Mouse (Mus musculus) kidney, postnatal 0 days (tissue): ENCODE measurements around the gene Klf5. TPM values are rescaled to one million over a fixed set of nuclear protein-coding genes. Genes with fewer than 3 reads are reported as not detected.

Source experiments
- ATAC-seq: fragments of 200-750 bp; cut with Nextera tagmentation; replicated peaks from 2 replicates; pipeline ENCODE4 v1.8.0; 2017; ENCODE audit warnings: low read depth, moderate number of reproducible peaks, moderate TSS enrichment, moderate library complexity; ENCODE audit not compliant: low FRiP score
- DNase-seq: peaks from one replicate; pipeline ENCODE4 v3.0.0-alpha.2; 2016; ENCODE audit warnings: low spot score
- H3K27ac ChIP-seq: fragments of 300-500 bp; sonication (generic); 2 replicates; pipeline ENCODE4 v1.5.1; 2014; ENCODE audit warnings: mild to moderate bottlenecking
- H3K27me3 ChIP-seq: fragments of 300-500 bp; sonication (generic); 2 replicates; pipeline ENCODE4 v1.6.1; 2014; ENCODE audit warnings: low read length, mixed read lengths; ENCODE audit not compliant: insufficient read depth
- H3K36me3 ChIP-seq: fragments of 300-500 bp; sonication (generic); 2 replicates; pipeline ENCODE4 v1.6.1; 2014; ENCODE audit warnings: low read length, mixed read lengths; ENCODE audit not compliant: insufficient read depth
- H3K4me1 ChIP-seq: fragments of 300-500 bp; sonication (generic); replicated peaks from 2 replicates; pipeline ENCODE4 v1.6.1; 2014; ENCODE audit warnings: antibody characterized with exemption, low read length, mixed read lengths; ENCODE audit not compliant: insufficient read depth
- H3K4me2 ChIP-seq: fragments of 300-500 bp; sonication (generic); 2 replicates; pipeline ENCODE4 v1.6.1; 2014; ENCODE audit warnings: mild to moderate bottlenecking, low read length, moderate library complexity, mixed read lengths
- H3K4me3 ChIP-seq: fragments of 300-500 bp; sonication (generic); replicated peaks from 2 replicates; pipeline ENCODE4 v1.5.1; 2014; ENCODE audit warnings: low read depth, low read length
- H3K9ac ChIP-seq: fragments of 300-500 bp; sonication (generic); 2 replicates; pipeline ENCODE4 v1.6.1; 2014; ENCODE audit warnings: low read depth, low read length
- H3K9me3 ChIP-seq: fragments of 300-500 bp; sonication (generic); replicated peaks from 2 replicates; pipeline ENCODE4 v1.6.1; 2016; ENCODE audit warnings: low read length, inconsistent platforms, mixed read lengths
- CTCF ChIP-seq: IDR thresholded peaks from 2 replicates; pipeline ENCODE4 v1.5.1; 2016; ENCODE audit warnings: antibody characterized with exemption, low read depth, mild to moderate bottlenecking, moderate library complexity
- WGBS: fragments of 180-500 bp; shearing (Covaris S2); extraction: QIAGEN DNeasy Blood & Tissue Kit; methylation state at CpG from one replicate; pipeline ENCODE4 v1.1.7; 2014; 5-methylcytosine and 5-hydroxymethylcytosine counted together
- polyA plus RNA-seq: library from polyadenylated mRNA; unstranded; fragments of >200 nt; fragmentation: Nextera tagmentation; extraction: Ambion mirVana; gene quantifications from 2 replicates; pipeline ENCODE4 v1.2.1, GENCODE M21; 2015

Klf5 gene
- polyA plus RNA-seq, 1 experiment from 2014 or later: 10.0 TPM

DNA sequence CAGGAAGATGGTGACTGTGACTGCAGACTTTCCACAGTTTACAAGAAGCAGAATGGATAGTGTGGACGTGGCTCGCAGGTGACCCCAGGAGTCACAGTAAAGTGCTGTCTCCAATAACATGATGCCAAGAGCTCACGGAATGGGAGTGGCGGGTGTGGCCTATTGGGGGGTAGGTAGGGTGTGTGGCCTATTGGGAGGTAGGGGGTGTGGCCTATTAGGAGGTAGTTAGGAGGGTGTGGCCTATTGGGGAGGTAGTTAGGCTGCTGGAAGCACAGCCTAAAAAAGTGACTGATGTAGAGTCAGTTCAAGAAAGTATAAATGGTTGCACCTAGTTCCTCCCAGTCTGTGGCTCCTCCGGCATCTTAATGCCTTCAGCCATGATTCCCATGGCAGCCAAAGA, 22.2 kb downstream of the Klf5 start:
- Histone ChIP-seq H3K27me3 (no peaks in the 10 kb centered on the region), H3K27ac (no peak overlapping the region), H3K4me1 (no peaks in the 10 kb centered on the region), H3K36me3 (no peaks in the 10 kb centered on the region), H3K9ac (no peak overlapping the region), H3K4me3 (no peak overlapping the region), H3K9me3 (no peaks in the 10 kb centered on the region), H3K4me2 (no peak overlapping the region)
- 77% methylated on average over 5 of the region's 5 CpGs for WGBS
- ATAC-seq (no peak), DNase-seq (no peak)
- TF ChIP-seq CTCF: no peak

DNA sequence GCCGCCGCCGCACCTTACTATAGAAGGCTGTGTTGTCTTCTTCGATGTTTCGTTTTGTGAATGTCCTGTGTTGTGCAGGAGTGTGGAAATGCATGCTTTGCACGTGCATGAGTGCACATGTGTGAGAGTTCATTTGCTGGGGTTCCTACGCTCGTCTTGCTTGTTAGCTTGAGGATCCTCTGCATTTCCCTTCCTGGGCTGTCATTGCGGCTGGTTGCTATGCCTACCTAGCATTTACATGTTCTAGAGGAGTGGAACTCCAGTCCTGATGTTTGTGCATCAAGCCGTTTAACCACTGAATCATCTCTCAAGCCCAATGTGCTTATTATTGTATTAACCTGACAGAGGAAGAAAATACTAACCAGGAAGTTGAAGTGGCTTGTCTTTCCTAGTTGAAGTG, 24.9 kb downstream of the Klf5 start:
- WGBS: 86% methylated on average over 10 of the region's 10 CpGs
- Histone ChIP-seq H3K4me1 (no peaks in the 10 kb centered on the region), H3K27ac (no peak overlapping the region), H3K9ac (no peak overlapping the region), H3K27me3 (no peaks in the 10 kb centered on the region), H3K4me2 (no peak overlapping the region), H3K9me3 (no peaks in the 10 kb centered on the region), H3K4me3 (no peak overlapping the region), H3K36me3 (no peaks in the 10 kb centered on the region)
- no peak for TF ChIP-seq CTCF
- ATAC-seq: no peak
- DNase-seq: no peak

DNA sequence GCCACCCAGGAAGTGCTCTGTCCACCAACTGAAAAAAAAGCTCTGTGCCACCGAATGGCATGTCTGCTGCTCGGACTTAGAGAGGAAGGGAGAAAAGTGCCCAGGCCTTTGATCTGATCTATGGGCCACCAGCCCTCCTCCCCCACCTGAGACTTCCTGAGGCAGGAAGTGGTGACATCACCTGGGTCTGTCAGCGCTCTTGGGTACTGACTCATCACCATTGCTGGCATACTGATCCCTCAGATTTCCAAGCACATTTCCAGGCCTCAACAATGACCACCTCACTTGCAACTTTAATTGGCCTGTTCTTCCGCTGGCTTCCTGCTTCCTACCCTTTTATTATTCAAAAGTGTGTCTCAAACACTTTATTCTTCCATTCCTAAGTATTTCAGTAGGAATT, 26.0 kb downstream of the Klf5 start:
- Histone ChIP-seq H3K27me3 (no peaks in the 10 kb centered on the region), H3K4me1 (no peaks in the 10 kb centered on the region), H3K36me3 (no peaks in the 10 kb centered on the region), H3K27ac (no peak overlapping the region), H3K9ac (no peak overlapping the region), H3K4me3 (no peak overlapping the region), H3K9me3 (no peaks in the 10 kb centered on the region), H3K4me2 (no peak overlapping the region)
- TF ChIP-seq CTCF: no peak
- DNase-seq: no peak
- WGBS: 59% methylated on average over 4 of the region's 4 CpGs
- ATAC-seq: no peak

- Histone ChIP-seq H3K4me3 (no peak overlapping the region), H3K27me3 (no peaks in the 10 kb centered on the region), H3K36me3 (no peaks in the 10 kb centered on the region), H3K9ac (no peak overlapping the region), H3K9me3 (no peaks in the 10 kb centered on the region), H3K27ac (no peak overlapping the region), H3K4me1 (no peaks in the 10 kb centered on the region), H3K4me2 (no peak overlapping the region)
- ATAC-seq: no peak
- WGBS: 88% methylated on average over 12 of the region's 12 CpGs
- TF ChIP-seq CTCF: no peak
- no peak for DNase-seq
These were observed 27.3 kb downstream of the Klf5 start for GRCm38 (mm10) chr14:99325597-99326472.

DNA sequence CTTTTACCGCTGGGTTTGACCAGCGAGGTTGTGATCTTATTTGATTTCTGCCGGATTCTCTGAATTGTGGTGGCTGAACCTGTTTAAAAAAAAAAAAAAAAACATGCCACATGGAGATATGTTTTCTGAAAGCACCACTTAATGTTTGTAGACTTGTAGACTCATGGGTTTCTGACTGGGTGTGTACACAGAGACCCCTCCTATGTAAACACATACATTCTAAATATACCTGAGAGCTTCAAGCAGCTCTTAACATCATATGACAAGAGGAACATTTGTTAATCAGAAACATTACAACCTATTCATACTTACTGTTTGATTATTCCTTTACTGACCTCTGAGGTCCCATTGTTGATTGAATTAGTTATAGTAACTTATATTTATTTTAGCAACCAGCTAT, 38.1 kb downstream of the Klf5 start:
- no peak overlapping the region for H3K4me2 ChIP-seq
- ATAC-seq (no peak), DNase-seq (no peak)
- no peaks in the 10 kb centered on the region for H3K36me3 ChIP-seq
- no peaks in the 10 kb centered on the region for H3K4me1 ChIP-seq
- H3K27ac ChIP-seq: no peak overlapping the region
- no peak overlapping the region for H3K9ac ChIP-seq
- no peak for TF ChIP-seq CTCF
- no peaks in the 10 kb centered on the region for H3K9me3 ChIP-seq
- no peaks in the 10 kb centered on the region for H3K27me3 ChIP-seq
- WGBS: 80% methylated on average over 3 of the region's 3 CpGs
- no peak overlapping the region for H3K4me3 ChIP-seq

DNA sequence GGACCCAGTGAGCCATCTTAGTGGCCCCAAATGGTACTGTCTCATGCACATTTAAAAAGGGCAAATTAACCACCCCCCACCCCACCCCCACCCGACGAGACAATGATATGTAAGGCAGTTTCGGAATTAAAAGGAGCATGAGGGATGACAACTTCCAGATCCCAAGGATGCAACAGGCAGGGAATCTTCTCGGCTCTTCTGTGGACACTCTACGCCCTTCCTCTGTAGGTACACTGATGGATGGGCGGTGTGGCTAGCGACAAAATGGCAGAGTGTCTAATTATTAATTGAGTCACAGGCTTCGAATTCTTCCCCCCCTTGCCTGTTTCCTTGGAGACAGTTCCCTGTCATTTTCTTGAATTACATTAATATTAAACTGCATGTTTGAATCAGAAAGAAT, 40.5 kb downstream of the Klf5 start:
- no peaks in the 10 kb centered on the region for H3K4me1 ChIP-seq
- TF ChIP-seq CTCF: no peak
- H3K27ac ChIP-seq: no peak overlapping the region
- H3K4me2 ChIP-seq: no peak overlapping the region
- no peaks in the 10 kb centered on the region for H3K9me3 ChIP-seq
- WGBS: 59% methylated on average over 8 of the region's 8 CpGs
- H3K4me3 ChIP-seq: no peak overlapping the region
- DNase-seq (no peak), ATAC-seq (no peak)
- no peak overlapping the region for H3K9ac ChIP-seq
- no peaks in the 10 kb centered on the region for H3K27me3 ChIP-seq
- no peaks in the 10 kb centered on the region for H3K36me3 ChIP-seq
